ENCODE assay signal across 8 mouse cellular contexts in genomic region chr4:40851763-40852248, GRCm38 (mm10). TPM values are rescaled to one million over a fixed set of nuclear protein-coding genes. Genes with fewer than 3 reads are reported as not detected.
DNase-seq lines count a peak whose midpoint lies in the region; ATAC-seq lines count a peak whose summit lies in the region.

No protein-coding gene starts in this region.

- no peak for DNase-seq in kidney, postnatal 4 days
- no peak for DNase-seq in limb, embryonic 11.5 days (ENCODE audit: low spot score)
- DNase-seq in right cerebral cortex, postnatal 14 days = no peak
- no peak for DNase-seq in right cerebral cortex, postnatal 36 days (ENCODE audit: low spot score in 2 of 2)
- DNase-seq in embryo, embryonic 9.5 days (ENCODE audit: extremely low spot score) = no peak

- H3K4me3 ChIP-seq in kidney, embryonic 15.5 days (replicated peaks) = peak overlapping the region; percentile 84
- peak overlapping the region; percentile 81 for H3K4me3 ChIP-seq in embryonic facial prominence, embryonic 13.5 days
- no peak overlapping the region for H3K4me3 ChIP-seq in limb, embryonic 11.5 days (ENCODE audit: low read depth, low read length)
- peak overlapping the region; percentile 78 for H3K4me3 ChIP-seq in neural tube, embryonic 13.5 days

- H3K27me3 ChIP-seq in kidney, embryonic 15.5 days = no peaks in the 10 kb centered on the region
- no peaks in the 10 kb centered on the region for H3K27me3 ChIP-seq in embryonic facial prominence, embryonic 13.5 days
- H3K27me3 ChIP-seq in limb, embryonic 11.5 days (ENCODE audit: control insufficient read depth, insufficient read depth, low read length) = no peaks in the 10 kb centered on the region
- H3K27me3 ChIP-seq in neural tube, embryonic 13.5 days = no peaks in the 10 kb centered on the region

- no peaks in the 10 kb centered on the region for H3K36me3 ChIP-seq in kidney, embryonic 15.5 days
- no peaks in the 10 kb centered on the region for H3K36me3 ChIP-seq in embryonic facial prominence, embryonic 13.5 days
- H3K36me3 ChIP-seq in limb, embryonic 11.5 days (ENCODE audit: control insufficient read depth, insufficient read depth, low read length) = no peaks in the 10 kb centered on the region
- no peaks in the 10 kb centered on the region for H3K36me3 ChIP-seq in neural tube, embryonic 13.5 days

- H3K9ac ChIP-seq in kidney, embryonic 15.5 days = peak overlapping the region; percentile 91; the same call in 1 of the 2 replicates
- H3K9ac ChIP-seq in embryonic facial prominence, embryonic 13.5 days = peak overlapping the region; percentile 94
- H3K9ac ChIP-seq in limb, embryonic 11.5 days (ENCODE audit: low read length) = no peak overlapping the region
- H3K9ac ChIP-seq in neural tube, embryonic 13.5 days = peak overlapping the region; percentile 86

- peak overlapping the region; percentile 67 for H3K4me2 ChIP-seq in kidney, embryonic 15.5 days
- peak overlapping the region; percentile 93 for H3K4me2 ChIP-seq in embryonic facial prominence, embryonic 13.5 days
- H3K4me2 ChIP-seq in limb, embryonic 11.5 days (ENCODE audit: low read depth, severe bottlenecking) = peak overlapping the region; percentile 88
- peak overlapping the region; percentile 67 for H3K4me2 ChIP-seq in neural tube, embryonic 13.5 days

- ATAC-seq in kidney, embryonic 15.5 days (replicated peaks; ENCODE audit: low FRiP score) = no peak
- ATAC-seq in embryonic facial prominence, embryonic 13.5 days (ENCODE audit: insufficient number of reproducible peaks, insufficient read depth, low FRiP score, low TSS enrichment, low read depth) = no peak
- no peak for ATAC-seq in limb, embryonic 11.5 days (ENCODE audit: insufficient number of reproducible peaks, low FRiP score, low TSS enrichment, low read depth)
- no peak for ATAC-seq in neural tube, embryonic 13.5 days (ENCODE audit: low read depth)

- peaks cover 47% of the 10 kb centered on the region for H3K4me1 ChIP-seq in kidney, embryonic 15.5 days
- peaks cover 48% of the 10 kb centered on the region for H3K4me1 ChIP-seq in embryonic facial prominence, embryonic 13.5 days
- H3K4me1 ChIP-seq in limb, embryonic 11.5 days (ENCODE audit: control insufficient read depth, insufficient read depth, low read length) = peaks cover 15% of the 10 kb centered on the region
- H3K4me1 ChIP-seq in neural tube, embryonic 13.5 days (replicated peaks) = peaks cover 44% of the 10 kb centered on the region

- peak overlapping the region; percentile 97 for H3K27ac ChIP-seq in kidney, embryonic 15.5 days
- H3K27ac ChIP-seq in embryonic facial prominence, embryonic 13.5 days = peak overlapping the region; percentile 95; the same call in 1 of the 2 replicates
- H3K27ac ChIP-seq in limb, embryonic 11.5 days (replicated peaks; ENCODE audit: low read depth, low read length) = no peak overlapping the region
- H3K27ac ChIP-seq in neural tube, embryonic 13.5 days (replicated peaks) = no peak overlapping the region

- no peaks in the 10 kb centered on the region for H3K9me3 ChIP-seq in kidney, embryonic 15.5 days (replicated peaks)
- no peaks in the 10 kb centered on the region for H3K9me3 ChIP-seq in embryonic facial prominence, embryonic 13.5 days
- H3K9me3 ChIP-seq in limb, embryonic 11.5 days (ENCODE audit: control insufficient read depth, low read length) = no peaks in the 10 kb centered on the region
- no peaks in the 10 kb centered on the region for H3K9me3 ChIP-seq in neural tube, embryonic 13.5 days

- 33% methylated on average over 4 of the region's 4 CpGs for WGBS in kidney, embryonic 15.5 days
- 63% methylated on average over 4 of the region's 4 CpGs for WGBS in embryonic facial prominence, embryonic 13.5 days
- WGBS in limb, embryonic 11.5 days = 80% methylated on average over 4 of the region's 4 CpGs
- WGBS in neural tube, embryonic 13.5 days = 75% methylated on average over 4 of the region's 4 CpGs

RNA-seq across cellular contexts. Expression of gene B4galt1, which starts 2.0 kb away (rescaled TPM):
- polyA plus RNA-seq in kidney, embryonic 15.5 days (2015; fragmentation: Nextera tagmentation; extraction: Ambion mirVana) = 46.3 and 46.4 TPM in 2 replicates
- polyA plus RNA-seq in embryonic facial prominence, embryonic 13.5 days (2015; fragmentation: Nextera tagmentation; extraction: Ambion mirVana) = 39.7 and 39.9 TPM in 2 replicates
- polyA plus RNA-seq in limb, embryonic 11.5 days (2014; fragmentation: Nextera tagmentation; extraction: Ambion mirVana) = 30.9 and 34.6 TPM in 2 replicates
- polyA plus RNA-seq in neural tube, embryonic 13.5 days (2015; fragmentation: Nextera tagmentation; extraction: Ambion mirVana) = 10.2 and 12.1 TPM in 2 replicates

Comparison
In these comparisons a context has a peak if more than half of its experiments do, and no peak if none do; other contexts are left out.
1. H3K27ac ChIP-seq: peak in kidney, embryonic 15.5 days (single experiment) and embryonic facial prominence, embryonic 13.5 days (single experiment); none in limb, embryonic 11.5 days (single experiment) and neural tube, embryonic 13.5 days (single experiment).
2. Peak in every context shown above with its lines, with median percentiles within 50 percentile points of each other: H3K4me2 ChIP-seq.